Mouse (Mus musculus) liver, postnatal 0 days (tissue): Measurements from ENCODE around the gene Rif1. TPM values are rescaled to one million over a fixed set of nuclear protein-coding genes. Genes with fewer than 3 reads are reported as not detected.

Source experiments
- ATAC-seq: fragments of 200-750 bp; cut with Nextera tagmentation; 2 replicates; pipeline ENCODE4 v1.8.0; 2017; ENCODE audit warnings: mild to moderate bottlenecking, moderate library complexity
- DNase-seq: peaks from one replicate; pipeline ENCODE4 v3.0.0-alpha.2; 2016
- H3K27ac ChIP-seq: fragments of 300-500 bp; sonication (generic); 2 replicates; pipeline ENCODE4 v1.5.1; 2014; ENCODE audit warnings: antibody characterized with exemption, moderate library complexity, mild to moderate bottlenecking, low read depth
- H3K27me3 ChIP-seq: fragments of 300-500 bp; sonication (generic); 2 replicates; pipeline ENCODE4 v1.6.1; 2014; ENCODE audit warnings: low read length, control low read depth, mixed read lengths; ENCODE audit not compliant: insufficient read depth
- H3K36me3 ChIP-seq: fragments of 300-500 bp; sonication (generic); replicated peaks from 2 replicates; pipeline ENCODE4 v1.6.1; 2014; ENCODE audit warnings: mild to moderate bottlenecking, control low read depth, low read length, moderate library complexity, mixed read lengths; ENCODE audit not compliant: insufficient read depth
- H3K4me1 ChIP-seq: fragments of 300-500 bp; sonication (generic); 2 replicates; pipeline ENCODE4 v1.6.1; 2014; ENCODE audit warnings: antibody characterized with exemption, mild to moderate bottlenecking, control low read depth; ENCODE audit not compliant: insufficient read depth
- H3K4me2 ChIP-seq: fragments of 300-500 bp; sonication (generic); 2 replicates; pipeline ENCODE4 v1.6.1; 2014; ENCODE audit warnings: low read depth, mild to moderate bottlenecking, low read length, moderate library complexity, mixed read lengths
- H3K4me3 ChIP-seq: fragments of 300-500 bp; sonication (generic); 2 replicates; pipeline ENCODE4 v1.5.1; 2014; ENCODE audit warnings: low read depth, low read length
- H3K9ac ChIP-seq: fragments of 300-500 bp; sonication (generic); replicated peaks from 2 replicates; pipeline ENCODE4 v1.6.1; 2014; ENCODE audit warnings: mild to moderate bottlenecking, moderate library complexity
- H3K9me3 ChIP-seq: fragments of 300-500 bp; sonication (generic); 2 replicates; pipeline ENCODE4 v1.6.1; 2016; ENCODE audit warnings: mild to moderate bottlenecking, control low read depth, low read length, mixed read lengths
- CTCF ChIP-seq: sonication (generic); IDR thresholded peaks from 2 replicates; pipeline ENCODE4 v1.5.1; 2016; ENCODE audit warnings: antibody characterized with exemption, low read depth
- EP300 ChIP-seq: IDR thresholded peaks from 2 replicates; pipeline ENCODE4 v1.6.1; 2016; ENCODE audit warnings: antibody characterized with exemption, low read depth, mild to moderate bottlenecking
- WGBS: fragments of 180-500 bp; shearing (Covaris S2); extraction: QIAGEN DNeasy Blood & Tissue Kit; methylation state at CpG from one replicate; pipeline ENCODE4 v1.1.7; 2014; ENCODE audit not compliant: insufficient replicate concordance; 5-methylcytosine and 5-hydroxymethylcytosine counted together
- polyA plus RNA-seq: library from polyadenylated mRNA; unstranded; fragments of >200 nt; fragmentation: Nextera tagmentation; extraction: Ambion mirVana; gene quantifications from 2 replicates; pipeline ENCODE4 v1.2.1, GENCODE M21; 2015

Rif1 gene
- polyA plus RNA-seq, 1 experiment from 2014 or later, result 9.2 TPM

DNA sequence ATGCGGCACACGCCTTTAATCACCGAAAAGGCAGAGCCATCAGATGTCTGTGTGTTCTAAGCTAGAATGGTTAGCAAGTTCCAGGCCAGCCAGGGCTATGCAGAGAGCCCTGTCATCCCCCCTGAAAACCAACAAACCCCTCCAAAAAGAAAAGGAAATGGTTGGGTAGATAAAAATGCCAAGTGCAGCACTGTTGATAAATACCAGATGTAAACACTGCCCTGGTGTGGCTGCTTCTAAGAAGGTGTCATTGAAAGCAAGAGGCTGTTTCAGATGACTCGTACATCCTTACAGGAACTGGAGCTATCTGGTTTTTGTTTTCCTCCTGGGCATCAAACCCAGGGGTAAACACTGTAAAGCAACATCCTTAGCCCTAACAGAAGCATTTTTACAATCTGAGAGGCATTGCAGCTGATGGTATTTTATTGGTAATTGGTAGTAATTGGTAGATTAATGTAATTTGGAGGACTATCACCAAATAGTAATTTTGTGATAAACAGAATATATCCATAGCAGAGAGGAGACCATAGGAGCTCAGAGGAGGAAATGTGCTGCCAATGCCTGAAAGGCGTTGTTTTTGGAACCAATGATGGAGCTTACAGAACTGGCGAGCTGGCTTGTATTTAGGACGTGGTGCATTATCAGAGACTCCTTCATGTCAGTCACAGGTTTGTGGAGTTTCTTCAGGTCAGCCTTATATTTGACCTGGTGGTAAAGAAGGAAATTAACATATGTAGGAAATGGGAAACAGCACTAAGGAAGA is 96.8 kb downstream of the Rif1 start:
- DNase-seq (no peak), ATAC-seq (no peak)
- 69% methylated on average over 7 of the region's 7 CpGs for WGBS
- Histone ChIP-seq H3K9me3 (no peaks in the 10 kb centered on the region), H3K36me3 (no peaks in the 10 kb centered on the region), H3K4me3 (no peak overlapping the region), H3K9ac (no peak overlapping the region), H3K27ac (no peak overlapping the region), H3K4me2 (no peak overlapping the region), H3K27me3 (no peaks in the 10 kb centered on the region), H3K4me1 (no peaks in the 10 kb centered on the region)
- TF ChIP-seq CTCF (no peak), EP300 (no peak)

Other genes starting within 250 kb of the Rif1 start
- 11.9 and 12.1 TPM in 2 replicates for gene Rbm43, start 137.7 kb upstream of the Rif1 start, polyA plus RNA-seq
- gene Nmi, start 99.3 kb upstream of the Rif1 start, polyA plus RNA-seq, result 23.0 and 26.7 TPM in 2 replicates
- 0.22 and 0.34 TPM in 2 replicates for gene Tnfaip6, start 34.8 kb upstream of the Rif1 start, polyA plus RNA-seq